In the genomic region with DNA sequence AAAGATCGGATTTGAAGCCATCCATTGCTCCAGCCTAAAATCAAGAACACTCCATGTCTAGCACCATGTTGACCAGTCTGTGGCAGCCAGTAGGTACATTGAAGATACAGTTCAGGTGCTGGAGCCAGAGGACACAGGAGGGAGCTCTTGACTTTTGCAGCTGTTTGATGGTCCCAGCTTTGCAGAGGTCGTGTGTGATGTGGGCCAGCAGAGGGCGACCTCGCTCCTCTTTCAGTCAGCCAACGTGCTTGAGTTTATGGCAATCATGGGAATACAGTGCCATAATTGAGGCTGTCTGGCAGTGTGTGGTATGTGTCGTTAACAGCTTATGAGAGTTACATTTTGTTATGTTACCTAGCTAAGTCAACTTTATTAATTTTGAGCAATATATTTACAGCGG, we compare ENCODE assay signal across 8 mouse cellular contexts. TPM values are rescaled to one million over a fixed set of nuclear protein-coding genes. Genes with fewer than 3 reads are reported as not detected.
A peak's percentile ranks its signal among the peaks of the same experiment; 100 is the strongest.
DNase-seq lines count a peak whose midpoint lies in the region; ATAC-seq lines count a peak whose summit lies in the region.

No protein-coding gene starts in this region.

- peak; percentile 47 for DNase-seq in MEL-GATA-1-ER (ENCODE audit: extremely low read depth, low read depth)
- peak; percentile 52 for DNase-seq in cerebellum, adult 11-12 months
- DNase-seq in hindbrain, embryonic 11.5 days (ENCODE audit: low spot score), result peak; percentile 87
- peak; percentile 81 to 88 for DNase-seq in layer of hippocampus, postnatal 10 days (ENCODE audit: low spot score in 2 of 2)
- peak; percentile 77 for DNase-seq in lung, postnatal 10 days
- DNase-seq in retina, embryonic 14.5 days (ENCODE audit: low spot score), result peak; percentile 89
- peak; percentile 28 for DNase-seq in urinary bladder, postnatal 10 days (ENCODE audit: low spot score)

- H3K27me3 ChIP-seq in forebrain, embryonic 16.5 days (replicated peaks; ENCODE audit: control insufficient read depth, insufficient read depth, low read length), result no peaks in the 10 kb centered on the region
- H3K27me3 ChIP-seq in hindbrain, embryonic 11.5 days (ENCODE audit: control insufficient read depth, insufficient read depth, low read length), result no peaks in the 10 kb centered on the region

- H3K9ac ChIP-seq in forebrain, embryonic 16.5 days (replicated peaks; ENCODE audit: low read depth, low read length), result no peak overlapping the region
- H3K9ac ChIP-seq in hindbrain, embryonic 11.5 days (ENCODE audit: low read depth, low read length), result no peak overlapping the region

- H3K27ac ChIP-seq in forebrain, embryonic 16.5 days (ENCODE audit: low read length), result no peak overlapping the region
- H3K27ac ChIP-seq in hindbrain, embryonic 11.5 days (ENCODE audit: low read depth, low read length), result no peak overlapping the region

- H3K4me1 ChIP-seq in forebrain, embryonic 16.5 days (replicated peaks; ENCODE audit: control insufficient read depth, insufficient read depth, low read length), result no peaks in the 10 kb centered on the region
- H3K4me1 ChIP-seq in hindbrain, embryonic 11.5 days (replicated peaks; ENCODE audit: control insufficient read depth, insufficient read depth, low read length), result no peaks in the 10 kb centered on the region

- no peak overlapping the region for H3K4me3 ChIP-seq in forebrain, embryonic 16.5 days (replicated peaks; ENCODE audit: low read length)
- no peak overlapping the region for H3K4me3 ChIP-seq in hindbrain, embryonic 11.5 days (ENCODE audit: low read depth, low read length)

- peaks cover 7% of the 10 kb centered on the region for H3K36me3 ChIP-seq in forebrain, embryonic 16.5 days (ENCODE audit: control insufficient read depth, insufficient read depth)
- H3K36me3 ChIP-seq in hindbrain, embryonic 11.5 days (ENCODE audit: control insufficient read depth, insufficient read depth, low read length), result no peaks in the 10 kb centered on the region

- no peaks in the 10 kb centered on the region for H3K9me3 ChIP-seq in forebrain, embryonic 16.5 days (ENCODE audit: control insufficient read depth, low read length)
- H3K9me3 ChIP-seq in hindbrain, embryonic 11.5 days (ENCODE audit: control insufficient read depth, low read length), result no peaks in the 10 kb centered on the region

- no peak overlapping the region for H3K4me2 ChIP-seq in forebrain, embryonic 16.5 days (ENCODE audit: low read length)
- H3K4me2 ChIP-seq in hindbrain, embryonic 11.5 days (replicated peaks; ENCODE audit: low read depth, low read length), result no peak overlapping the region

- ATAC-seq in forebrain, embryonic 16.5 days, result peak; percentile 86
- peak; percentile 47 for ATAC-seq in hindbrain, embryonic 11.5 days (ENCODE audit: low FRiP score)

- 19% methylated on average over 7 of the region's 7 CpGs for WGBS in forebrain, embryonic 16.5 days
- WGBS in hindbrain, embryonic 11.5 days, result 20% methylated on average over 7 of the region's 7 CpGs

RNA-seq across cellular contexts. Expression of gene Uvssa, which starts 15.5 kb away (rescaled TPM):
- polyA plus RNA-seq in forebrain, embryonic 16.5 days (2015; fragmentation: Nextera tagmentation; extraction: Ambion mirVana), result 8.7 and 9.0 TPM in 2 replicates
- 6.9 and 7.9 TPM in 2 replicates for polyA plus RNA-seq in hindbrain, embryonic 11.5 days (2014; fragmentation: Nextera tagmentation; extraction: Ambion mirVana)
- total RNA-seq in layer of hippocampus, postnatal 10 days (2021), result 10 to 100 TPM; 10.5 to 11.8 TPM

RNA-seq across cellular contexts. Expression of gene Nkx1-1, which starts 40.0 kb away (rescaled TPM):
- not detected in 2 replicates for polyA plus RNA-seq in forebrain, embryonic 16.5 days (2015; fragmentation: Nextera tagmentation; extraction: Ambion mirVana)
- 0.32 and 0.60 TPM in 2 replicates for polyA plus RNA-seq in hindbrain, embryonic 11.5 days (2014; fragmentation: Nextera tagmentation; extraction: Ambion mirVana)
- total RNA-seq in layer of hippocampus, postnatal 10 days (2021), result not detected

RNA-seq across cellular contexts. Expression of gene Maea, which starts 58.5 kb away (rescaled TPM):
- polyA plus RNA-seq in forebrain, embryonic 16.5 days (2015; fragmentation: Nextera tagmentation; extraction: Ambion mirVana), result 106 and 113 TPM in 2 replicates
- 133 and 141 TPM in 2 replicates for polyA plus RNA-seq in hindbrain, embryonic 11.5 days (2014; fragmentation: Nextera tagmentation; extraction: Ambion mirVana)
- total RNA-seq in layer of hippocampus, postnatal 10 days (2021), result 10 to 100 TPM; 86.7 to 88.9 TPM

Comparison
In these comparisons a context has a peak if more than half of its experiments do, and no peak if none do; other contexts are left out.
1. DNase-seq: peak in every context shown above with its lines; median percentile 89 in retina, embryonic 14.5 days; 87 in hindbrain, embryonic 11.5 days; 84 in layer of hippocampus, postnatal 10 days; 77 in lung, postnatal 10 days; 52 in cerebellum, adult 11-12 months; 47 in MEL-GATA-1-ER; 28 in urinary bladder, postnatal 10 days.